Mouse (Mus musculus) yolk sac, embryonic 10.5 days (tissue): ENCODE measurements around the gene Xpo6.
A peak's percentile ranks its signal among the peaks of the same experiment; 100 is the strongest.

Experiments
- DNase-seq: peaks from one replicate; pipeline ENCODE4 v3.0.0-alpha.2; 2017; ENCODE audit warnings: low spot score

Xpo6 gene

GRCm38 (mm10) chr7:126194175-126194574 lies 6.1 kb downstream of the Xpo6 start:
- no peak for DNase-seq

- DNase-seq = no peak
Observed at GRCm38 (mm10) chr7:126191471-126191870, 8.8 kb downstream of the Xpo6 start.

- no peak for DNase-seq
Observed at GRCm38 (mm10) chr7:126189517-126189916, 10.8 kb downstream of the Xpo6 start.

GRCm38 (mm10) chr7:126185999-126186398 lies 14.3 kb downstream of the Xpo6 start:
- no peak for DNase-seq

GRCm38 (mm10) chr7:126183583-126183982 lies 16.7 kb downstream of the Xpo6 start:
- no peak for DNase-seq

GRCm38 (mm10) chr7:126181487-126181886 lies 18.8 kb downstream of the Xpo6 start:
- DNase-seq = no peak

- DNase-seq = peak; percentile 19
Observed at GRCm38 (mm10) chr7:126180956-126181355, 19.3 kb downstream of the Xpo6 start.

GRCm38 (mm10) chr7:126178804-126179203 lies 21.5 kb downstream of the Xpo6 start:
- no peak for DNase-seq

- no peak for DNase-seq
Observed at GRCm38 (mm10) chr7:126175999-126176398, 24.3 kb downstream of the Xpo6 start.

- DNase-seq = no peak
Observed at GRCm38 (mm10) chr7:126175456-126175855, 24.8 kb downstream of the Xpo6 start.

GRCm38 (mm10) chr7:126174863-126175262 lies 25.4 kb downstream of the Xpo6 start:
- DNase-seq = no peak

GRCm38 (mm10) chr7:126172001-126172400 lies 28.3 kb downstream of the Xpo6 start:
- DNase-seq = no peak

- no peak for DNase-seq
Observed at GRCm38 (mm10) chr7:126168584-126168983, 31.7 kb downstream of the Xpo6 start.

- DNase-seq = peak; percentile 29
Observed at GRCm38 (mm10) chr7:126167426-126167825, 32.9 kb downstream of the Xpo6 start.

GRCm38 (mm10) chr7:126166571-126166970 lies 33.7 kb downstream of the Xpo6 start:
- no peak for DNase-seq

GRCm38 (mm10) chr7:126158238-126158637 lies 42.1 kb downstream of the Xpo6 start:
- DNase-seq = no peak

GRCm38 (mm10) chr7:126155746-126156145 lies 44.6 kb downstream of the Xpo6 start:
- no peak for DNase-seq

- DNase-seq = no peak
Observed at GRCm38 (mm10) chr7:126154731-126155130, 45.6 kb downstream of the Xpo6 start.

- DNase-seq = no peak
Observed at GRCm38 (mm10) chr7:126152324-126152723, 48.0 kb downstream of the Xpo6 start.

GRCm38 (mm10) chr7:126146156-126146555 lies 54.1 kb downstream of the Xpo6 start:
- DNase-seq = no peak

GRCm38 (mm10) chr7:126144364-126144763 lies 55.9 kb downstream of the Xpo6 start:
- DNase-seq = no peak

GRCm38 (mm10) chr7:126137850-126138249 lies 62.5 kb downstream of the Xpo6 start:
- DNase-seq = no peak

- no peak for DNase-seq
Observed at GRCm38 (mm10) chr7:126135391-126135790, 64.9 kb downstream of the Xpo6 start.

GRCm38 (mm10) chr7:126134634-126135321 lies 65.5 kb downstream of the Xpo6 start:
- DNase-seq = no peak
